Mouse (Mus musculus) kidney, adult 2 months (tissue): ENCODE data around the gene Hbq1a.

Experiments
- CTCF ChIP-seq: fragments of 200-500 bp; conservative IDR thresholded peaks from 2 replicates; pipeline ENCODE4 v1.5.1; 2011; ENCODE audit warnings: low read depth, mild to moderate bottlenecking, control low read depth, low read length, moderate library complexity, mixed read lengths; ENCODE audit not compliant: insufficient read depth, insufficient read length
- POLR2A ChIP-seq: fragments of 200-500 bp; IDR thresholded peaks from one replicate; pipeline ENCODE4 v1.6.1; 2011; ENCODE audit warnings: low read depth, low read length, control low read depth

GRCm38 (mm10) chr11:32278458-32278957, 21.4 kb upstream of the Hbq1a start:
- TF ChIP-seq POLR2A (no peak), CTCF (no peak)
